Mouse (Mus musculus) adrenal gland, adult 10 weeks (tissue): ENCODE measurements around the gene 1700015G11Rik. TPM values are rescaled to one million over a fixed set of nuclear protein-coding genes. Genes with fewer than 3 reads are reported as not detected.

ENCODE experiments used
- polyA plus RNA-seq: library from polyadenylated mRNA; stranded (reverse); fragments of 350-450 nt; fragmentation: Illumina TruSeq; extraction: RNeasy Lipid Tissue Mini Kit (QIAGEN cat#74804); gene quantifications from one replicate; pipeline ENCODE4 v1.2.3, GENCODE M21; 2014; ENCODE audit warnings: low read depth, low replicate concordance

1700015G11Rik gene
- not detected for polyA plus RNA-seq

DNA sequence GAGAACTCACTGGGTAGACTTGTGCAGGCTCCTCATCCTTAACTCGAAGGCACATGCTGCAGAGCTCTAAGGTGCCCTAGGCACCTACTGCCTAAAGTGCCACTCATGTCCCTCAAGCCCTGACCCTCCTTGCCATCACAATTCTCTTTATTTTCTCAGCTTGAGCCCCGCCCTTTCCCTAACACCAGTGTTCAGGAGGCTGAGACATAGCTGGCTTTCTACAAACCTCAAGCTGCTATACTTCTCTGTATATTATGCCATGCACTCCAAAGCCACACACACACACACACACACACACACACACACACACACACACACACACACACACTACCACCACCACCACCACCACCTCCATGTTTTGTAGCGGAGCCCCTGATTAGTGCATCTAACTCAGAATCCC is at the start of gene 1700015G11Rik:
1700015G11Rik (minus strand) TSS at position 101 of the 400 bp plus-strand sequence.

DNA sequence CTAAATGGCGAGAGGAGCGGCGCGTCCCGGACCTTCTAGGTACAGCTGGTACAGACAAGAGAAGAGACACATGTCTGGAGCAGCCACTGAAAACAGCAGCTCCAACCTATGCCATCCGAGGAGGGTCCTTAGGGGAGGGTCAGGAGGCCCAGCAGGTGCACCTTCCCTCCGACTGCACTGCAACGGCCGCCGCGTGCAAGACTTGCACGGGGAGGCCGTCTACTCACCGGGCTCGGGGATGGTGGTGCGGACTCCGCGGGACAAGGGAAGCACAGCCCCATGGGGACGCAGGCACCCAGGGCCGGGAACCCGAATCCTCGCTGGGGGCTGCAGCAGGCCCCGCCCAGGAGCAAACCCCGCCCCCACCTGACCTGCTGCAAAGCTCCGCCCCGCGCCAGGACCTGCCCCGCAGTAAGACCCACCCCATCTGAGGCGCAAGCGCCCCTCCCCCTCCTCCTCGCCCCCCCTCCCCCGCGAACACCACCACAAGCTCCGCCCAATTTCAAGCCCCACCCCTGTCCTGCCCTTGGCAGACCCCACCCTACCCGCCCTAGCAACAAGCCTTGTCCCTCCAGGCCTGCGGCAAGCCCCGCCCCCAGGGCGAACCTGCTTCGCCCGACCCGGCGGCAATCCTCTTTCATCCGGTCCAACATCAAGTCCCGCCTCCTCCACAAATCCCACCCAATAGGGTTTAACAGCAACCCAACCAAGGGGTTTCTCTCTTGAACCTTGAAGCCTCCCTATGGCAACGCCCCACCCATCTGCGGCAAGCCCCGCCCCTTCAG is 9.8 kb downstream of the 1700015G11Rik start, which contains the start of gene Svip:
Svip (minus strand) TSS at position 508 of the 785 bp plus-strand sequence.

Other genes starting within 250 kb of the 1700015G11Rik start
- 81.6 TPM for gene Gas2, start 153.7 kb downstream of the 1700015G11Rik start, polyA plus RNA-seq
- 10.0 TPM for gene Fancf, start 153.5 kb downstream of the 1700015G11Rik start, polyA plus RNA-seq
- gene Svip, start 9.7 kb downstream of the 1700015G11Rik start, polyA plus RNA-seq, result 82.3 TPM